Mouse (Mus musculus) monocyte, adult 59 days (primary cell): ENCODE measurements around the gene Cpeb3. TPM values are rescaled to one million over a fixed set of nuclear protein-coding genes. Genes with fewer than 3 reads are reported as not detected.

Source experiments
- total RNA-seq, 2 experiments: library from RNA; stranded (reverse); gene quantifications; one replicate each; pipeline ENCODE4 v1.2.4; 2023

Gene Cpeb3
- total RNA-seq = 1 to 10 TPM; 9.0 to 9.2 TPM

GRCm38 (mm10) chr19:37208176-37208755, at the start of gene Cpeb3:
TSS of gene Cpeb3 (minus strand) at chr19:37208601.

GRCm38 (mm10) chr19:37207303-37208175, 862 bp downstream of the Cpeb3 start, which contains the start of gene March5:
TSS of gene March5 (plus strand) at chr19:37207543.

Other genes starting within 250 kb of the Cpeb3 start
- gene March5, start 1.1 kb downstream of the Cpeb3 start, total RNA-seq = 10 to 100 TPM; 76.0 to 82.5 TPM
- gene Ide, start 129.3 kb upstream of the Cpeb3 start, total RNA-seq = 10 to 100 TPM; 28.8 to 30.1 TPM
- gene Kif11, start 167.8 kb upstream of the Cpeb3 start, total RNA-seq = 1 to 10 TPM; 1.3 to 1.6 TPM
- gene Hhex, start 226.2 kb upstream of the Cpeb3 start, total RNA-seq = 10 to 100 TPM; 50.4 to 51.2 TPM